Mouse (Mus musculus): ENCODE results near the gene Nog.

The Nog gene

DNA sequence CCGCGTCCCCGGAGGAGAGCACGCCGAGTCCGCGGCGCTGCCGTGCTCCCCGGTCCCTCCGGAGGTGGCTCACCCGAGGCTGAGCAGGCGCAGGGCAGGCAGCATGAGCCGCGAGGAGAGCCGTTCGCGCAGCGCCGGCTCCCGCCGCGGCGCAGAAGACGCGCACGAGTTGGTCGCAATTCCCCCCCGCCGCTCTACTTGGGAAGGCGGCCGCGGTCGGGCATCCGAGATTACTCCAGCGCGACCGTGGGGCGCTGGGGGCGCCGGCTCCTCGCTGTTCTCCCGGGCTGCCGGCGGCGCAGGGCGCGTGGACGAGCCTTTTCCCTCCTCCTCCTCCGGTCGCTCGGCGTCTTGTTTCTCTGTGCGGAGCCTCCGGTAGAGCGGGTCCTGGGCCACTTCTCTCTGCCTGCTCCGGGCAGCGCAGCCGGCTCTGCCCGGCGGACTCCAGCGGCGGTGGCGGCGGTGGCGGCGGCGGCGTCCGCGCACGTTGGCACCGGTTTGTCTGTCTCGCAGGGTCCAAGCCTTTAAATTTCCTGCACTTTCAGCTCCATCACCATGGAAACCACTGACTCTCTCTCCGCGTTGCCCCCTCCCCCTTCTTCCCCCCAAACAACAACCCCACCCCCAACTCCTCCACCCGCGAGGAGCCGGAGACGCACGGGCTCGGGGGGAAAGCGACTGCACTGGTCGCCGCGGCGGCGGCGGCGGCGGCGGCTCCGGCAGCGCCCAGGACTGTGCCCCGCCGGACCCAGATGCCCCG lies at the start of gene Nog:
TSS of gene Nog (minus strand) at position 277 of the 760 bp plus-strand sequence.
- in situ Hi-C loops (cut with MboI, MseI) = loop anchor here (5.0 kb wide), 2 partner anchors 130 to 195 kb away; no protein-coding TSS in a partner anchor

DNA sequence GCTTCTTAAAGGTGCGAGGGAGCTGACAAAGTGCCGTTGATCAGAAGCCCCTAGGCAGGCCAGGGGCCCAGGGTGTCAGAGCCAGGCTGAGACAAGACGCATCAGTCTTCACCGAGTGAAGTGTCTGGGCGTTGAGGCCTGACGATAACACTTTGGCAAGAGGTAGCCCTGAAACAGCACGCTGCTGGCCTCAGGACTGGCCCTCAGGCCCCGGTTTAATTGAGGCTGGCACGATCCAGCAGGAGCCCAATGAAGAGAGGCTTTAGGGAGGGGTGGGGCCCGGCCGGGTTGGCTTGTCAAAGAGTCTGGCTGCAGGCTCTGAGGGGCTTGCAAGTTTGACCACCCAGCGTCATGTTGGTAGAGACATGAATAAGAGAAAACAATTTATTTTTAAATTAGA lies 38.1 kb upstream of the Nog start:
- in situ Hi-C loops (cut with MboI, MseI) = no loop called here

DNA sequence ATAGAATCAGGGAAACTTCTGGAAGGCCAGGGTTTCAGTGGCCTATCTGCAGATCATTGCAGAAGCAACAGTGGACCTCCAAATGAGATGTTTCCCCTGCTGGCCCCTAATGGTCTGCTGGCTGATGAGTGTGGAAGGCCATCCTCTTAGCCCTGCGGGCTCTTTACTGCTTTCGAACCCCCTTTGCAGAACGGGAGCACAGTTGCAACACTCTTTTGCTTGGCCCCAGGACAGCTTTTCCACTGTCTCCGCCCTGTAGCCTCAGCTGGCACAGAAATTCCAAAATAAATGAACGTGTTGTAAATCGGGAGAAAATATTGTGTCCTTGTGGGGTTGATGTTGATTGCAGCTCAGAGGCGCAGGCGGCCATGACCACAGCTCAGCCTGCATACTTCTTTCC lies 37.7 kb upstream of the Nog start:
- in situ Hi-C loops (cut with MboI, MseI) = no loop called here

DNA sequence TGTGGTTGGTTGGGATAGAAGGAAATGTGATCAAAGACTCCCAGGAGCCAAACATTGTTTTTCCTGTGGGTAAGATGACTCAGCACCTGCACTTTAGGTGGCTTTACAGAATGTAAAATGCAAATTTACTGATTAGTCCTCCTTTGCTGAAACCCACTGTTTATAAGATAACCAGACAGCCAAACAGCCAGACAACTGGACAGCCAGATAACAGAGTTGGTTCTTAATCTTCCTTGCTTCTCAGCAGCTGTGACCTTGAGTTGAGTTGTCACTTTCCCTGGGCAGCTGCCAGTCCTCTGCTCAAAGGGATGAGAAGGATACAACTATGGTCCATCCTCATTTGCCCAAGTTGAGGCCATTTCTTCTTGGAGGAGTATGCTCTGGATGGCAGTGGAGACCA lies 35.8 kb upstream of the Nog start:
- in situ Hi-C loops (cut with MboI, MseI) = no loop called here

DNA sequence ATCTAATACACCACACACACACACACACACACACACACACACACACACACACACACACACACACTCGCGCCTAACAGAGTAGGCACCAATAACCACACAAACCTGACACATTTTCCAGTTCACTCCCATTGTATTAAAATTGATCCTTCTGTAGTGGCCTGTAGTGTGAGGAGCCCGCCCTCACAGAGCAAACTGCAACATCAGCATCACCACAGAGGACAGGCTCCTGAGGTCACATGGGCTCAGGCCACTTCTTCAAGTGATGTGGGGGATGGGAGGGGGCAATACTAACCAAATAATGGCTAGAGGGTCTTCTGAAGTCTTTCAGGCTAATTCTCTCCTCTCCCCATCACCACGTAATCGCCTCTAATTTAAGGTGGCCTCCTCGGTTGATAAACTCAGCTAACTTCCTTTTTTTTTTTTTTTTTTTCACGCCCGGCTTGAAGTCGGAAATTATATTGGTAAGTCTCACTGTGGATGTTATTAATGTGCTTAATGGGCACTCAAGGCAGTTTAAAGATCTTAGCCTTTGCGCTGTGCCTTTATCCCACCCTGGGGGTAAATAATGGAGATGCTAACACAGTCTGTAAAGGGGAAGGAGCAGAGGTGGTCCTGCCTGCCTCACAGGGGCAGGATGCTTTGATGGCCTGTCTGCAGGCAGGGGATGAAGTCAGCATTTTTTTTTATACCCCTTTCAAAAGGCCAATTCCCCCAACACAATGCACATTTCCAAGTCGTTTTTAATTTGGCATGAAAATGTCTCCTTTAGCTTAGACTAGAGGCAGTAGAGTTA lies 25.2 kb upstream of the Nog start:
- in situ Hi-C loops (cut with MboI, MseI) = no loop called here

DNA sequence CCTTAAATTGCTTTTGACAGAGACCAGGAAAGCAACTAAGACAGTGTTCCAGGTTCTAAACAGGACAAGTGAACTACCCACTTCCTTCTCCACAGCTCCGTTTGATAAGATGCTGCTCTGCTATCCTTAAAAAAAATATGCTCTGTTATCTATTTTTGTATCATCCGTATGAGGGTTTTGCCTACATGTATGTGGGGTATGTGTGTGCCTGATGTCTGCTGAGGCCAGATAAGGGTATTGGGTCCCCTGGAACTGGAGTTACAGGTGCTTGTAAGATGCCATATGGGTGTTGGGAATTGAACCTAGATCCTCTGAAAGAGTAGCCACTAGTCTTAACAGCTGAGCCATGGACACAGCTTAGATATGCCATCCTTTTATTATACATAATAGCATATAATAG lies 19.6 kb upstream of the Nog start:
- in situ Hi-C loops (cut with MboI, MseI) = no loop called here

DNA sequence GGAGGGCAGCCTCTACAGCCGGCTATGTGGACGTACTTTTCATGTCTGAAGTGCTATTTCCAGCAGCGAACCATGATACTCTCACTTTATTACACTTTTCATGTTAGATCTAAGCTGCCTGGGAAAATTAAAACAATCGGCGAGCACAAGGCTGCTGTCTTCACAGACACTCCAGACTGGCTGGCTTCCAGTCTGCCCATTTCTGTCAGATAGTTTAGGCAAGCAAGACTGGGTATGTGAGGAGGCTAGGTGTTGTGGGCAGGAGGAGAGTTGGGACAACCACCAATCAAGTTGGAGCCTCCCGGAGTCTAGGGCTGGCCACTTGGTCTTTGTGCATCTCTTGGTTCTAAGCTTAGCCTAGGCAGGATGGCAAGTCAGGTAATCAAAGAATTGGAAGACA lies 17.5 kb upstream of the Nog start:
- in situ Hi-C loops (cut with MboI, MseI) = no loop called here

DNA sequence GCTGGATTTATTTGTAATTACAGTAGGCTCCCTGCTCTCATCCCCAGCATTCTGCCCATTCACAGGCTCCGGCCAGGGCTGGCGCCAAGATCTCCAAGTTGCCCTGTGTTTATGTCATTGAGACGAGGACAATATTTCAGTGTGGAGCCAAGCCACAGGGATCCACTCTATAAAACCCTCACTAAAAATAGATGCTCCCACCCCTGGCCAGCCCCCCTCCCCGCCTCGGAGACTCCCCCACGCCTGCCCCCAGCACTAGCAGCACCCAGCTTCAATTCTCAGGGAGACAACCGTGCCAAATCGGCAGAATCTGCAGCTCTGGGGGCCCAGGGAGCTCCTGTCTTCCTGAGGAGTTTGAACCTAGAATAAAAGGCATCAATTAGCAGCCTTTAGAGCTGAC lies 16.2 kb upstream of the Nog start:
- in situ Hi-C loops (cut with MboI, MseI) = no loop called here

DNA sequence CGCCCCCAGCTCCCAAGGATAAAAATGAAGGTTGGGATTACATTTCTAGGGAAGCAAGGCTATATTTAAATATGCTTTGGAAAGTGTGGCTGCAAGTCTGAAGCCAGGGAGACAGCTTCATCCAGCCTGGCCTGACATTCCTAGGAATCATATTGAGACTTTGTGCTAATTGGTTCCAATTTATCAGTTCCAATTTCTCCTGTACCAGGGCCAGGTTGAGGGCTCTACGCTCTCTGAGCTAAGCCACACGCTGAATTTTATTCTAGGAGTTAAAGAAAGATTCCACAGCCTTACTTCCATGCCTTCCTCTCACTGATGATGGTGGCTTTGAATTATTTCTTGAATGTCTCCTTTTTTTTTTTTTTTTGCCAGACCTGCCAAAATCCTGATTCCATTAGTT lies 15.6 kb upstream of the Nog start:
- in situ Hi-C loops (cut with MboI, MseI) = no loop called here

DNA sequence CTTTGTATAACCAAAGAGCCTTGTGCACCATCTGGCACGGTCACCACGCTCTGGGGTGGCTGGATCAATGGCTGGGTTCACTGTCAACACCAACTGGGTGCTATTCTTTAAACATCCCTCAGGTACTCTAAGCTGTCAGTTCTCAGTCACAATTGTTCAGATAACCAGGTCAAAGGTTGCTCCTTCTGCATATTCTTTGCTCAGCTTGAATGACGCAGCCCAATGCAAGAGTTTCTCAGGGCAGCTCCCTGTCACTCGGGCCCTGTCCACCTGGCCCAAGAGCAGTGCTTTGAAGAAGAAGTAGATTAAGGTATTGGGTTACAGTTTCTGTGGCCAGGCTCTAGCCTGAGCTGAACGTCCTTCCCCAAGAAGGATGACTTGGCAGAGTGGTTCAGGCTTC lies 12.2 kb upstream of the Nog start:
- in situ Hi-C loops (cut with MboI, MseI) = no loop called here

DNA sequence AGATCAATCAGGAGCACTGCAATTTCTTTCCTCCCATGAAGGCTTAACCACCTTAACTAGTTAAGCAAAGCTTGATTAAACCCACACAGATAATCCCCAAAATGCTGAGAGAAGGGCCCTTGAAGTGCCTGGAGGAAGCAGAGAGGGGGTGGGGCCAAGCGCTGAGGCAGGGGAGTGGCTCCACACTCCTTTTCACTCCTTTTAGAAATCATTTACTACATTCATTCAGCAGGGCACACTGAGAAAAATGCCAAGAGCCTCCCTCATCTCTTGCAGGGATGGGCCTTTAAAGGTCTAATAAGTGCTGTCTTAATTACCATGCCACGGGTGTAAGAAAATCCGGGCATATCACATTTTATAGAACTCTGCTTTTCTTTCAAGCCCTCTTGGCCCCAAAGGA lies 10.2 kb upstream of the Nog start:
- in situ Hi-C loops (cut with MboI, MseI) = no loop called here

DNA sequence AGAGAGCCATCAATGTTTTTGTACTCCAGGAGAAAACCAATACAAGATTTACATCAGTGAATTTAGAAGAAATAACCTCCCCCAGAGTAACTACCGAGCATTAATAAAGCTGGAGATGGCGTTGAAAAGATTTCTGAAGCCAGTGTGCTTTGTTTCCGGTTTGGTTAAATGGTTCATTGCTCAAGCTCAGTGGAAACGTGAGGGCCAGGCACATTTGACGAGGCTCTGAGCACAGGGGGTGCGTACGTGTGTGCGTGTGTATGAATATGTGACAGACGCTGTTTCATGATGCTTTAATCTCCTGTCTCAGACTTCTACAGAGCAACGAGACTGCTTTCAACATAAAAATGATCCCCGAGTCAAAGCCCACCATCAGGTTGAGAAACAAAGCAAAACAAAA lies 8.1 kb upstream of the Nog start:
- in situ Hi-C loops (cut with MboI, MseI) = no loop called here

DNA sequence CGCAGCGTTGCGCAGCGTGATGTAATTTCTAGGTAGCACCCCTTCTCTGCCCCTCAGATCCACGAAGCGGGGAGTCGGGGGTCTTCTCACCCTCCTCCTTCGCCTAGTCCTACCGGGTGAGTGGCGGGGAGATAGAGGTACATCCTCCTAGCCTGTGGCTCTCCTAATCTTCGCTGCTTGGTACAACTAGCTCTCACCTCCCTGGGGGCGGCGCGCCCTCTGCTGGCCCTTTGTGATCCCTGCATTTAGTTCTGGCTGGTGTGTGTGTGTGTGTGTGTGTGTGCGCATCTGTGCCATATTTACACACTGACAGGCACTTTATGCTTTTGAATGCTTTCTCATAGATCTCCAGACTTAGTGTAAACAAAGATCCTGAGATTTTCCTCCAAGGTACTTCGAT lies 1.3 kb upstream of the Nog start:
- in situ Hi-C loops (cut with MboI, MseI) = loop anchor here (5.0 kb wide), 2 partner anchors 131 to 196 kb away; no protein-coding TSS in a partner anchor

DNA sequence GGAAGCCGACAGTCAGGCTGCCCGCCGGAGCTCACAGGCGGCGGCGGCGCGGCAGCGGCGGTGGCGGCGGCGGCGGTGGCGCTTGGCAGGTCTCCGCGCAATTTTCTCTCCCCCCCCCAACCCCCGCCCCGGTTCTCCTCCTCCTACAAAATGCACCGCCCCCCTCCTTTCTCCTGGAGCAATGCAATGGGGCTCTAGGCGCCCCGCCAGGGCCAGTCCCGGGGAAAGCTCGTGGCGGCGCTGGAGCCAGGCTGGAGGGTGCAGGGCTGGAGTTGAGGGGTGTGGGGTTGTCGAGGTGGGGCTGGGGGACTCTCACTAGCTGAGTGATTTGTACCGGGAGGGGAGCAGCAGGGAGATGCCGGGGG lies 666 bp upstream of the Nog start:
- in situ Hi-C loops (cut with MboI, MseI) = loop anchor here (5.0 kb wide), 2 partner anchors 130 to 195 kb away; no protein-coding TSS in a partner anchor

DNA sequence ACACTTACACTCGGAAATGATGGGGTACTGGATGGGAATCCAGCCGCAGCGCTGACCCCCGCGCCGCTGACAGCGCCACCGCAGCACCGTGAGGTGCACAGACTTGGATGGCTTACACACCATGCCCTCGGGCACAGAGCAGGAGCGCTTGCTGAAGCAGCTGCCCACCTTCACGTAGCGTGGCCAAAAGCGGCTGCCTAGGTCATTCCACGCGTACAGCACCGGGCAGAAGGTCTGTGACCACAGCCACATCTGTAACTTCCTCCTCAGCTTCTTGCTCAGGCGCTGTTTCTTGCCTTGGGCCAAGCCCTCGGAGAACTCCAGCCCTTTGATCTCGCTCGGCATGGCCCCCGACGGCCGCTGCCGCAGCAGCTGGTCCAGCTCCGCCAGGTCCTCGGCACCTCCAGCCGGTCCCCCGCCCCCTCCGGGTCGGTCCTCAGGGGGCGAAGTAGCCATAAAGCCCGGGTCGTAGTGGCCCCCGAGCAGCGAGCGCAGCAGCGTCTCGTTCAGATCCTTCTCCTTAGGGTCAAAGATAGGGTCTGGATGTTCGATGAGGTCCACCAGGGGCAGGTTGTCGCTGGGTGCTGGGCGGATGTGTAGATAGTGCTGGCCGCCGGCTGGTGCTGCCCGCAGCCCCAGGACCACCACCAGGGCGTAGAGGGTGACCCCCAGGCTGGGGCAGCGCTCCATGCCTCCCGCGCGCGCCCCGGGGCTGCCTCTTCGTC lies 639 bp downstream of the Nog start:
- in situ Hi-C loops (cut with MboI, MseI) = loop anchor here (5.0 kb wide), 2 partner anchors 129 to 194 kb away; no protein-coding TSS in a partner anchor

DNA sequence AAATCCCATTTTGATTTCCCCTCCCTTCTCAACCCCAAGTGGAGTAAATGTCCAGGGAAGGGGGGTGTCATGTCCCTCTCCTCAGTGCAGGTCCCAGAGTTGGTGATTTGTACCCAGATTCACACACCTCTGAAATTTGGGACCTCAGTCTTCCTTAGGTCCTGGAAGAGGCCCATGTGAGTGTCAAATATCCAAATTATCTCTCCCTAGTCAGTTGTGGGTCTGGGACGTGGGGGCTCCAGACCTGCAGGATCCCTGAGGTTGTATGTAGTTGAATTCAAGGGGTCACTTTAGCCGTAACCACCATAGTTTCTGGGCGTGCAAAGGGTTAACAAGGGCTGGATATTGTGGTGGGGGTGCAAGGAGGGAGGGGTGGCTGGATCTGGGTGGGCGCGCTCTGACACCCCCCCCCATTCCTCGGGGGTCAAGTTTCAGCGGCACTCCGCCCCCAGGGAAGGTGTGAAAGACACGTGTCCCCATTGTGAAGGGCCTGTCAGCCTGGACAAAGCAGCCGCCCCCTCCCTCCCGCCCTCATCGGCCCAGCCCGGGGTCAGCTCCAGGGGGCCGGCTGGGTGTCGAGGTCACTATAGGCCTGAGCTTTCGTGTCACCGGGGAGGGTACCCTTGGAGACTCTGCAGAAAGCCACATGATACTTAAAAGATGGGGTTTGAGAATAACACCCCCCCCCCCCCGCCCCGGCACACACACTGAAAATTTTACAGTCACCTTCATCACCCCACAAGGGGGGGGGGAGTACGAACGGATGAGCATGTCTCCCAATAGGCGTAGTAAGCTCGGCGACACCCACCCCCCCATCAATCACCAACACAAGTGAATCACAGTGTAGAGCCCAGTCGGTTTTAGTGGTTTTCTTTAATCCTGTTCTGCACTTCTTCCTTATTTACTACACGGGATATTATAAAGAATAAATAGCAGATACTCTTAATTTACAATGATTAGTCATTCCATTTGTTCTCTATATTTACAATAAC lies 2.1 kb downstream of the Nog start:
- in situ Hi-C loops (cut with MboI, MseI) = loop anchor here (5.0 kb wide), 2 partner anchors 128 to 193 kb away; no protein-coding TSS in a partner anchor

DNA sequence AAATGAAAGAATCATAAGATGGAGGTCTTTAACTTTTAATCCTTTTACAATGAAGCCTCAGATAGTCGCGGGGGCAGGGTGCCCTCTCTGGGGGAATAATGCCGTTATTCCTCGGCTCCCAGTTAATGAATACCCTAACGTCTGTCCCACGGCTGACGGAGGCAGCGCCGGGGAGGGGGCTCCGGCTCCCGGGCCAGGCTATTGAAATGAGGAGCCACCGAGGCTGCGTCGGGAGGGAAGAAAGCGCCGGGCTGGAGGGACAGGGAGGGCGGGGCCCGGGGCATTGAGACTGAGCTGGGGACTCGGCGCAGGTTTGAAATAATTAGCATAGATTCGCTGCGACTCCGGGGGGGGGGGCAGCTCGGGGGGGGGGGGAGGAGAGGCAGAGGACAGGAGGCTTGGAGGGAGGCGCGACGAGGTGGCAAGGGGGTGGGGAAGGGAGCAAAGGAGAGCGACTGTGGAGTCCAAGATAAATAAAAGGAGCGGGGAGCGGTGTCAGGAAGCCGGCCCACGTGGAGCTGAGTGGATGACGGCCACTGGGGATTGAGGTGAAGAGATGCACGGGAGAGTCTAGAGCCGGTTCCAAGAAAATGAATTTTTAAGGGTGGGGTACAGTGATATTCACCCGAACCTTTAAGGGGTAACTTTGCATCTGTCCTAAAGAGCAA lies 2.9 kb downstream of the Nog start:
- in situ Hi-C loops (cut with MboI, MseI) = no loop called here

DNA sequence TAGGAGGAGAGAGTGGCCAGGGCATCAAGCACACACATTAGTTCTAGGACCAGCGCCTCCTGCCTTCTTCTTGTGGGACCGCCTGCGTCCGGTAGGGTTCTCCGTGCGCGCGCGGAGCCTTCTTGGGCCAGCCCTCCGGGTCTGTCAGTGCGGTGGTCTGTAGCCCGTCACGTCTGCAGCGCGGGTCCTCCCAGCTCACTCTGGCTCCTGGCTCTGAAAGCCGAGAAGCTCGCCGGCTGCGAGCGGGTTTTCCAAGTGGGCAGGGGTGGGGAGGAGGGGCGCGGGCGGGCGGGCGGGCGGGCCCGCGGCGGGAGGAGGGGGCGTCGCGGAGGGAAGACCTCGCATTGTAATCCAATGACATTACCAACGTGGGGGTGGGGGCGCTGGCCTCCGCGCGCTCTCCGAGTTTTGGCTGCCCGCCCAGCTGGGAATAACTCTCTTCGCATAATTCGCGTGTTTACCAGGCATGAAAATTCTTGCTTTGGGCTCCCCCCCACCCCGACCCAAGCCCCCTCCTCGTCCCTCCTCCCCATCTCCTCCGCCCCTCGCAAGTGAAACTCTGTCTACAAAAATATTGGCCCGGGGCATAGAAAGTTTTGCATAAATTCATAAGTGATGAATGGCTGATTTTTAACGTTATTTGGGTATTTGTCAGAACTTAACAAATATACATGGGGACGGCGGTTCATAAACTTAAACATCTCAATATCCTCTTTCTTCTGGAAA lies 3.7 kb downstream of the Nog start:
- in situ Hi-C loops (cut with MboI, MseI) = no loop called here

DNA sequence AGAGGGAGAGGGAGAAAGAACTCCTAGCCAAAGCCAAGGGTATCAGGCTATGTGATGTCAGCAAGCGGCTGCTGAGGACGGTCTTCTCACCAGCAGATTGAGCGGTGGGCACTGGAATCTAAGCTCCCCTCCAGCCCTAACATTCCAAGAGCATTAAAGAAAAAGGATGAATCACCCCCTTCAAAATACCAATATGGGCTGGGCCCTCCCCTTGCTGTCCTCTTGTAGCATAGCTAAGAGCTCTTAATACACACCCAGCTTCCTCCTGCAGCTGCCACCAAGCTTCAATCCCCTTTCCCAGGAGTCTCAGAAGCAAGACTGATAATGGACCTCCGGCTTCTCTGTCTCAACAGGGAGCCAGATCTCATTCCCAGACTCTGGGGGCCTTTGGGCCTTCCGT lies 4.6 kb downstream of the Nog start:
- in situ Hi-C loops (cut with MboI, MseI) = no loop called here

All from T-helper 1 cell (primary cell).